ENCODE assay signal across 21 mouse cellular contexts in genomic region chr4:136461206-136461605, GRCm38 (mm10). TPM values are rescaled to one million over a fixed set of nuclear protein-coding genes. Genes with fewer than 3 reads are reported as not detected.
DNase-seq lines count a peak whose midpoint lies in the region; ATAC-seq and TF ChIP-seq lines count a peak whose summit lies in the region.
"Had no signal": no experiment of that assay in that cellular context is flagged by ENCODE, and none has a peak within 500 bp of the region (broad histone marks: within the 10 kb centered on the region; RNA-seq: fewer than 3 reads in every experiment).

No protein-coding gene starts in this region.

- 32% methylated on average over 4 of the region's 4 CpGs for WGBS in embryonic facial prominence, embryonic 13.5 days
- WGBS in embryonic facial prominence, embryonic 10.5 days: 26% methylated on average over 4 of the region's 4 CpGs
- WGBS in intestine, embryonic 14.5 days: 44% methylated on average over 4 of the region's 4 CpGs
- 56% methylated on average over 4 of the region's 4 CpGs for WGBS in intestine, embryonic 15.5 days
- 48% methylated on average over 4 of the region's 4 CpGs for WGBS in intestine, postnatal 0 days
- WGBS in kidney, embryonic 16.5 days: 52% methylated on average over 4 of the region's 4 CpGs

- in situ Hi-C loops in ES-E14 (cut with MboI; ENCODE audit: low sequenced_read_pairs in 2 of 2, unreplicated experiment in 2 of 2): no loop called here

- no peak overlapping the region for H3K27ac ChIP-seq in embryonic facial prominence, embryonic 13.5 days
- H3K27ac ChIP-seq in embryonic facial prominence, embryonic 10.5 days (replicated peaks): no peak overlapping the region
- H3K27ac ChIP-seq in intestine, embryonic 14.5 days (ENCODE audit: low read depth): no peak overlapping the region
- H3K27ac ChIP-seq in intestine, embryonic 15.5 days: no peak overlapping the region
- peak overlapping the region; percentile 92; the same call in 1 of the 2 replicates for H3K27ac ChIP-seq in ES-E14 (ENCODE audit: insufficient read depth, low read depth, low read length, poor library complexity, severe bottlenecking)
- peak overlapping the region; percentile 84 for H3K27ac ChIP-seq in intestine, postnatal 0 days (ENCODE audit: low read depth, low read length)
- no peak overlapping the region for H3K27ac ChIP-seq in kidney, embryonic 16.5 days (ENCODE audit: low read length)
- H3K27ac ChIP-seq: embryonic facial prominence, embryonic 12.5 days; hindbrain, embryonic 13.5 days had no signal

- peaks cover 38% of the 10 kb centered on the region for H3K27me3 ChIP-seq in embryonic facial prominence, embryonic 13.5 days
- peaks cover 69% of the 10 kb centered on the region for H3K27me3 ChIP-seq in embryonic facial prominence, embryonic 10.5 days (replicated peaks; ENCODE audit: low read depth, poor library complexity, severe bottlenecking)
- H3K27me3 ChIP-seq in intestine, embryonic 14.5 days (replicated peaks; ENCODE audit: control insufficient read depth, insufficient read depth, low read length): 0 out of 2 replicates have a peak, but pooled peaks cover 9% of the 10 kb centered on the region
- H3K27me3 ChIP-seq in intestine, embryonic 15.5 days (replicated peaks): no peaks in the 10 kb centered on the region
- no peaks in the 10 kb centered on the region for H3K27me3 ChIP-seq in intestine, postnatal 0 days (replicated peaks; ENCODE audit: control insufficient read depth, insufficient read depth, low read length)
- peaks cover 5% of the 10 kb centered on the region; the same call in 1 of the 2 replicates for H3K27me3 ChIP-seq in kidney, embryonic 16.5 days (ENCODE audit: insufficient read depth, low read length)

- DNase-seq in embryonic facial prominence, embryonic 10.5 days (ENCODE audit: low spot score): no peak
- DNase-seq in intestine, embryonic 14.5 days (ENCODE audit: low spot score): peak; percentile 48
- DNase-seq in ES-E14 (ENCODE audit: low read depth, low spot score): peak; percentile 60
- DNase-seq: adrenal gland, adult 2 months; gastrocnemius, postnatal 36 days; kidney, adult 2 months; kidney, postnatal 36 days; lung, adult 18-20 months; lung, postnatal 36 days; right cerebral cortex, postnatal 4 days had no signal

- H3K4me1 ChIP-seq in embryonic facial prominence, embryonic 13.5 days: peaks cover 23% of the 10 kb centered on the region
- H3K4me1 ChIP-seq in embryonic facial prominence, embryonic 10.5 days: peaks cover 27% of the 10 kb centered on the region
- H3K4me1 ChIP-seq in intestine, embryonic 14.5 days (replicated peaks; ENCODE audit: control insufficient read depth, insufficient read depth, low read length): peaks cover 16% of the 10 kb centered on the region
- H3K4me1 ChIP-seq in intestine, embryonic 15.5 days (replicated peaks): peaks cover 24% of the 10 kb centered on the region
- peaks cover 7 to 17% of the 10 kb centered on the region in 2 experiments; a peak in 2 of 4 replicates for H3K4me1 ChIP-seq in ES-E14 (ENCODE audit: control insufficient read depth in 2 of 2, insufficient read depth in 2 of 2, low read length in 2 of 2, poor library complexity in 1 of 2)
- peaks cover 9% of the 10 kb centered on the region; the same call in 1 of the 2 replicates for H3K4me1 ChIP-seq in intestine, postnatal 0 days (replicated peaks; ENCODE audit: control insufficient read depth, insufficient read depth, low read length)
- peaks cover 27% of the 10 kb centered on the region for H3K4me1 ChIP-seq in kidney, embryonic 16.5 days (ENCODE audit: insufficient read depth, low read length)

- H3K4me3 ChIP-seq in embryonic facial prominence, embryonic 13.5 days: no peak overlapping the region
- no peak overlapping the region for H3K4me3 ChIP-seq in embryonic facial prominence, embryonic 10.5 days
- H3K4me3 ChIP-seq in intestine, embryonic 14.5 days (ENCODE audit: low read depth, low read length): no peak overlapping the region
- no peak overlapping the region for H3K4me3 ChIP-seq in intestine, embryonic 15.5 days (replicated peaks)
- peak overlapping the region; percentile 48 to 83; a peak in 2 of 4 replicates for H3K4me3 ChIP-seq in ES-E14 (ENCODE audit: insufficient read depth in 1 of 2, low read depth in 1 of 2, low read length in 2 of 2, poor library complexity in 1 of 2, severe bottlenecking in 1 of 2)
- H3K4me3 ChIP-seq in intestine, postnatal 0 days (ENCODE audit: low read depth, low read length): no peak overlapping the region
- H3K4me3 ChIP-seq in kidney, embryonic 16.5 days (ENCODE audit: low read length): no peak overlapping the region

- H3K9me3 ChIP-seq in embryonic facial prominence, embryonic 13.5 days: no peaks in the 10 kb centered on the region
- H3K9me3 ChIP-seq in embryonic facial prominence, embryonic 10.5 days: no peaks in the 10 kb centered on the region
- H3K9me3 ChIP-seq in intestine, embryonic 14.5 days (ENCODE audit: control insufficient read depth, low read length): no peaks in the 10 kb centered on the region
- no peaks in the 10 kb centered on the region for H3K9me3 ChIP-seq in intestine, embryonic 15.5 days
- H3K9me3 ChIP-seq in ES-E14 (ENCODE audit: control insufficient read depth, insufficient read depth, low read depth, low read length): no peaks in the 10 kb centered on the region
- H3K9me3 ChIP-seq in intestine, postnatal 0 days (ENCODE audit: control insufficient read depth): no peaks in the 10 kb centered on the region
- no peaks in the 10 kb centered on the region for H3K9me3 ChIP-seq in kidney, embryonic 16.5 days (ENCODE audit: low read length)
- H3K9me3 ChIP-seq: embryonic facial prominence, embryonic 12.5 days; hindbrain, embryonic 13.5 days; limb, embryonic 15.5 days had no signal

- TF ChIP-seq CTCF in intestine, postnatal 0 days (IDR thresholded peaks at IDR 0.05; ENCODE audit: low read depth): no peak

- H3K36me3 ChIP-seq in embryonic facial prominence, embryonic 13.5 days: no peaks in the 10 kb centered on the region
- H3K36me3 ChIP-seq in embryonic facial prominence, embryonic 10.5 days (replicated peaks): no peaks in the 10 kb centered on the region
- no peaks in the 10 kb centered on the region for H3K36me3 ChIP-seq in intestine, embryonic 14.5 days (ENCODE audit: control insufficient read depth, insufficient read depth, low read length)
- no peaks in the 10 kb centered on the region for H3K36me3 ChIP-seq in intestine, embryonic 15.5 days
- no peaks in the 10 kb centered on the region for H3K36me3 ChIP-seq in ES-E14 (ENCODE audit: control insufficient read depth, insufficient read depth, low read length, poor library complexity, severe bottlenecking)
- H3K36me3 ChIP-seq in intestine, postnatal 0 days (ENCODE audit: control insufficient read depth, insufficient read depth): no peaks in the 10 kb centered on the region
- H3K36me3 ChIP-seq in kidney, embryonic 16.5 days (ENCODE audit: insufficient read depth, low read length): no peaks in the 10 kb centered on the region
- H3K36me3 ChIP-seq: embryonic facial prominence, embryonic 12.5 days; hindbrain, embryonic 13.5 days; limb, embryonic 15.5 days had no signal

- 0 out of 2 replicates have a peak overlapping the region, but pooled peaks have one; percentile 97 for H3K4me2 ChIP-seq in embryonic facial prominence, embryonic 13.5 days
- no peak overlapping the region for H3K4me2 ChIP-seq in intestine, embryonic 14.5 days (ENCODE audit: low read length)
- no peak overlapping the region for H3K4me2 ChIP-seq in intestine, embryonic 15.5 days (replicated peaks)
- H3K4me2 ChIP-seq in intestine, postnatal 0 days (replicated peaks; ENCODE audit: low read depth): no peak overlapping the region
- no peak overlapping the region for H3K4me2 ChIP-seq in kidney, embryonic 16.5 days (replicated peaks; ENCODE audit: low read depth, low read length)

- no peak overlapping the region for H3K9ac ChIP-seq in embryonic facial prominence, embryonic 13.5 days
- H3K9ac ChIP-seq in intestine, embryonic 14.5 days (ENCODE audit: low read length): no peak overlapping the region
- H3K9ac ChIP-seq in intestine, embryonic 15.5 days: no peak overlapping the region
- H3K9ac ChIP-seq in ES-E14 (ENCODE audit: insufficient read depth, low read depth, low read length, poor library complexity, severe bottlenecking): peak overlapping the region; percentile 81; the same call in 1 of the 2 replicates
- H3K9ac ChIP-seq in intestine, postnatal 0 days (ENCODE audit: low read depth, low read length): no peak overlapping the region
- H3K9ac ChIP-seq in kidney, embryonic 16.5 days (replicated peaks; ENCODE audit: low read length): no peak overlapping the region
- H3K9ac ChIP-seq: embryonic facial prominence, embryonic 12.5 days had no signal

- ATAC-seq in embryonic facial prominence, embryonic 13.5 days (ENCODE audit: insufficient number of reproducible peaks, insufficient read depth, low FRiP score, low TSS enrichment, low read depth): no peak
- no peak for ATAC-seq in intestine, embryonic 14.5 days (replicated peaks; ENCODE audit: low FRiP score, low TSS enrichment, low read depth)
- no peak for ATAC-seq in intestine, embryonic 15.5 days
- no peak for ATAC-seq in intestine, postnatal 0 days
- ATAC-seq in erythroblast, adult 5-6 weeks (replicated peaks; ENCODE audit: low FRiP score, poor library complexity, severe bottlenecking): no peak
- no peak for ATAC-seq in kidney, embryonic 16.5 days (ENCODE audit: low FRiP score, low TSS enrichment)

RNA-seq across cellular contexts. Expression of gene 6030445D17Rik, which starts 0.8 kb away (rescaled TPM):
- polyA plus RNA-seq in embryonic facial prominence, embryonic 13.5 days (2015; fragmentation: Nextera tagmentation; extraction: Ambion mirVana): 0.35 TPM in 1 of 2 replicates, not detected in the other
- 0.14 TPM in 1 of 2 replicates, not detected in the other for polyA plus RNA-seq in embryonic facial prominence, embryonic 10.5 days (2016; fragmentation: Nextera tagmentation; extraction: Ambion mirVana)
- 0.23 and 0.43 TPM in 2 replicates for polyA plus RNA-seq in intestine, embryonic 14.5 days (2014; fragmentation: Nextera tagmentation; extraction: Ambion mirVana)
- polyA plus RNA-seq in intestine, embryonic 15.5 days (2015; fragmentation: Nextera tagmentation; extraction: Ambion mirVana): 0.43 and 0.50 TPM in 2 replicates
- total RNA-seq in ES-E14 (2012; rRNA removed): 0.89 and 1.0 TPM in 2 replicates
- 0.50 and 0.59 TPM in 2 replicates for polyA plus RNA-seq in intestine, postnatal 0 days (2015; fragmentation: Nextera tagmentation; extraction: Ambion mirVana)
- total RNA-seq in erythroblast, adult 5-6 weeks (2015; ENCODE audit: low replicate concordance): not detected in 2 replicates
- not detected in 2 replicates for total RNA-seq in erythroblast, adult 5-6 weeks (2017; ENCODE audit: low replicate concordance)
- polyA plus RNA-seq in kidney, embryonic 16.5 days (2015; fragmentation: Nextera tagmentation; extraction: Ambion mirVana): 0.35 and 0.46 TPM in 2 replicates
- total RNA-seq: adrenal gland, adult 2 months; monocyte, adult 5-6 weeks had no signal
- polyA plus RNA-seq: forebrain, embryonic 11.5 days had no signal

RNA-seq across cellular contexts. Expression of gene Luzp1, which starts 8.4 kb away (rescaled TPM):
- 132 and 164 TPM in 2 replicates for polyA plus RNA-seq in embryonic facial prominence, embryonic 13.5 days (2015; fragmentation: Nextera tagmentation; extraction: Ambion mirVana)
- 150 and 158 TPM in 2 replicates for polyA plus RNA-seq in embryonic facial prominence, embryonic 10.5 days (2016; fragmentation: Nextera tagmentation; extraction: Ambion mirVana)
- polyA plus RNA-seq in intestine, embryonic 14.5 days (2014; fragmentation: Nextera tagmentation; extraction: Ambion mirVana): 112 and 122 TPM in 2 replicates
- polyA plus RNA-seq in intestine, embryonic 15.5 days (2015; fragmentation: Nextera tagmentation; extraction: Ambion mirVana): 114 and 115 TPM in 2 replicates
- total RNA-seq in ES-E14 (2012; rRNA removed): 34.6 and 41.0 TPM in 2 replicates
- polyA plus RNA-seq in intestine, postnatal 0 days (2015; fragmentation: Nextera tagmentation; extraction: Ambion mirVana): 82.9 and 100 TPM in 2 replicates
- total RNA-seq in erythroblast, adult 5-6 weeks (2015; ENCODE audit: low replicate concordance): 0.42 and 1.2 TPM in 2 replicates
- total RNA-seq in erythroblast, adult 5-6 weeks (2017; ENCODE audit: low replicate concordance): 1.0 and 10.7 TPM in 2 replicates
- 131 and 152 TPM in 2 replicates for polyA plus RNA-seq in kidney, embryonic 16.5 days (2015; fragmentation: Nextera tagmentation; extraction: Ambion mirVana)

RNA-seq across cellular contexts. Expression of gene Htr1d, which starts 37.9 kb away (rescaled TPM):
- 0.52 and 0.56 TPM in 2 replicates for polyA plus RNA-seq in embryonic facial prominence, embryonic 13.5 days (2015; fragmentation: Nextera tagmentation; extraction: Ambion mirVana)
- polyA plus RNA-seq in embryonic facial prominence, embryonic 10.5 days (2016; fragmentation: Nextera tagmentation; extraction: Ambion mirVana): 0.16 TPM in 2 replicates
- polyA plus RNA-seq in intestine, embryonic 14.5 days (2014; fragmentation: Nextera tagmentation; extraction: Ambion mirVana): 0.12 and 0.16 TPM in 2 replicates
- polyA plus RNA-seq in intestine, embryonic 15.5 days (2015; fragmentation: Nextera tagmentation; extraction: Ambion mirVana): 0.11 and 0.28 TPM in 2 replicates
- total RNA-seq in ES-E14 (2012; rRNA removed): 0.32 and 1.5 TPM in 2 replicates
- 0.16 and 0.37 TPM in 2 replicates for polyA plus RNA-seq in intestine, postnatal 0 days (2015; fragmentation: Nextera tagmentation; extraction: Ambion mirVana)
- total RNA-seq in erythroblast, adult 5-6 weeks (2015; ENCODE audit: low replicate concordance): not detected in 2 replicates
- total RNA-seq in erythroblast, adult 5-6 weeks (2017; ENCODE audit: low replicate concordance): not detected in 2 replicates
- 0.44 and 0.72 TPM in 2 replicates for polyA plus RNA-seq in kidney, embryonic 16.5 days (2015; fragmentation: Nextera tagmentation; extraction: Ambion mirVana)
- total RNA-seq: adrenal gland, adult 2 months; gastrocnemius, postnatal 36 days; monocyte, adult 5-6 weeks had no signal
- polyA plus RNA-seq: adrenal gland, adult 2 months; heart, embryonic 14.5 days; kidney, adult 2 months had no signal

Comparison
In these comparisons a context has a peak if more than half of its experiments do, and no peak if none do; other contexts are left out.
1. H3K27ac ChIP-seq: peak in ES-E14 (single experiment) and intestine, postnatal 0 days (single experiment); none in embryonic facial prominence, embryonic 13.5 days (single experiment), embryonic facial prominence, embryonic 10.5 days (single experiment), intestine, embryonic 14.5 days (single experiment), intestine, embryonic 15.5 days (single experiment) and kidney, embryonic 16.5 days (single experiment).
2. H3K4me3 ChIP-seq: peak in ES-E14 (2 of 2); none in embryonic facial prominence, embryonic 13.5 days (single experiment), embryonic facial prominence, embryonic 10.5 days (single experiment), intestine, embryonic 14.5 days (single experiment), intestine, embryonic 15.5 days (single experiment), intestine, postnatal 0 days (single experiment) and kidney, embryonic 16.5 days (single experiment).